Mouse (Mus musculus): ENCODE measurements around the gene Stac2. TPM values are rescaled to one million over a fixed set of nuclear protein-coding genes. Genes with fewer than 3 reads are reported as not detected.

The Stac2 gene
- total RNA-seq, 2 experiments from 2014 or later: 0.27 to 0.43 TPM

DNA sequence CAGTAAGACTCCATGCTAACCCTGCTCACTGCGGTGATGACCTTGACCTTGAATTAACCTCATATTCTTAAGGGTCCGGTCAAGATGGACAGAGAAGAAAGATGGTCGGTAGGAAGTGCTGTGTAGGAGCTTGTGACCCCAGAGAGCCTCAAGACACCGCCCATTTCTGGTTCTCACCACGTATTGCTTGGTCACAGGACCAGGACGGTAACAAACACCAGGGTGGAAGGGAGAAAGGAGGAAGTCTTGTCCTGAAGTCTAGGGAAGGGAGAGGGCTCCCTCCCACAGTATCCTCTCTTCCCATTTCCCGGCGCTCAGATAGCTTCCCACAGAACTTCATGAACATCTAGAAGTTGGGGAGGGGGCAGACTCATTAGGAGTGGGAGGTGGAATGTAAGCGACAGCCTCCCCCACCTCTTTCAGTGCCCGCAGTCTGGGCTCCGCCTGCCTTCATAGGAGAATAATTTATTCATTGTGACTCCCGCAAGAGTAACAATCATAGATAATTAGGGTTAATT is 1.6 kb downstream of the Stac2 start:
- intact Hi-C loops (cut with DNase I): no loop called here
- no peak for DNase-seq

DNA sequence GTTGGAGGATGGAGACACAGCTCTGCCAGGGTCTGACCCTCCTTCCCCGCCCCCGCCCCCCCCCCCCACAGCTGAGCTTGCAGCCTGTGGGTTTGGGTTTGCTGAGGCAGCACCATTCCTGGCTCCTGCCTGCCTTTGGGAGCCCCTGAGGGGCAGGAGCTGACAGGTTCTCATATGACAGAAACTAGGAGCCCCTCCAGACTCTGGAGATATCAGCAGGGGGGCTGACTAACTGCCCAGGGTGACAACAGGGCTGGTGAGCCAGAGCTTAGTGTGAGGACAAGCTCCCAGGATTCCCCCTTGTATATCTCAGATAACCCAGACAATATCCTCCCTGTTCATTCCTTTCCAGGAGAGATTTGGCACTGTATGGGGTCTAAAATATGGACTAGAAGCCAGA is 2.3 kb downstream of the Stac2 start:
- DNase-seq: no peak
- intact Hi-C loops (cut with DNase I): no loop called here

- intact Hi-C loops (cut with DNase I): no loop called here
- no peak for DNase-seq
These were observed 2.8 kb downstream of the Stac2 start for GRCm38 (mm10) chr11:98050520-98050815.

DNA sequence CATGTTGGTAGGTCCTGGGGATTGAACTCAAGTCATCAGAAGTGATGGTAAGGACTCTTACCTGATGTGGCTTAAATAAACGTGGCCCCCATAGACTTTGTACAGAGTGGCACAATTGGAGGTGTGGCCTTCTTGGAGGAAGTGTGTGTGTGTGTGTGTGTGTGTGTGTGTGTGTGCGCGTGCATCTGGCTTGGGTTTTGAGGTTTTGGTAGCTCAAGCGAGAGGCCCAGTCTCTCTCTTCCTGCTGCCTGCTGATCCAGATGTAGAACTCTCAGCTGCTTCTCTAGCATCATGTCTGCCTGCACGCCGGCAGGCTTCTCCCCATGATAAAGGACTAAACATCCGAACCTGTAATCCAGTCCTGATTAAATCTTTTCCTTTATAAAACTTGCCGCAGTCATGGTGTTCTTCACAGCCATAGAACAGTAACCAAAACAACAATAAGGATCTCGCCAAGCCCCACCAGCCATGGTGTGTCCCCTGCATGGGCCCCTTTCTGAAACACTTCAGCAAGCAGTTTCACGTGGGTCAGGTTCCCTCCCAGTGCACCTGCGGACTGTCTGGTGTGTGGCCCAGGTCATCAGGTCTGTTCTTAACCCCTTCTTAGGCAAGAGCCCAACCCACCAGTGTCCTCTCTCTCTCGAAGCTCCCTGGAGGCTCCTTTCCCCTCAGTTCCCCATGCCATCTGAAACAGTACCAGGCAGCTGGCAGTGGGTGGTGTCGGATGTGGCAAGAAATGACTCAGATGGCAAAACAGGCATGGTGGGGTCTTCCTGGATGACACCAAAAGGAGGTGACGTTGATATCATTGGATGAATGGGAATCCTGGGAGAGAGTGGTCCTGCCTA is 3.4 kb downstream of the Stac2 start:
- intact Hi-C loops (cut with DNase I): no loop called here
- DNase-seq: no peak

DNA sequence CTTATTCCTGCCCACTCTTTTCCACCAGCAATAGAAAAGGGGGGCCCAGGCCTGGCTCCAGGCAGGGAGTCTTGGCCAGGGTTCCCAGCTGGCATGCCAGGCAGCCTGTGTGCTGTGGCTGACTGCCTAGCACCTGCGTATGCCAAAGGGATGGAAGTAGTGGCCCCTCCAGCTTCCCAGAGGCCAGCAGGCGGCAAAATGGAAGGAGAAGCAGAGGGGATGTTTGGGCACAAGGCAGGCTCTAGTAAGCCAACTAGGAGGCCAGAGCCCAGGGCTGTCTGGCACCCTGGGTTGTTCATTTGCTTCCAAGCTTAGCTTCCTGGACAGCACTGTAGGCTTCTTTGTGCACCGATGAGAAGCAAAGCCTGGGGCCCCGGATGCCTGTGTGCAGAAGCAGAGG is 5.5 kb downstream of the Stac2 start:
- intact Hi-C loops (cut with DNase I): no loop called here
- DNase-seq: peak; percentile 42 to 69

DNA sequence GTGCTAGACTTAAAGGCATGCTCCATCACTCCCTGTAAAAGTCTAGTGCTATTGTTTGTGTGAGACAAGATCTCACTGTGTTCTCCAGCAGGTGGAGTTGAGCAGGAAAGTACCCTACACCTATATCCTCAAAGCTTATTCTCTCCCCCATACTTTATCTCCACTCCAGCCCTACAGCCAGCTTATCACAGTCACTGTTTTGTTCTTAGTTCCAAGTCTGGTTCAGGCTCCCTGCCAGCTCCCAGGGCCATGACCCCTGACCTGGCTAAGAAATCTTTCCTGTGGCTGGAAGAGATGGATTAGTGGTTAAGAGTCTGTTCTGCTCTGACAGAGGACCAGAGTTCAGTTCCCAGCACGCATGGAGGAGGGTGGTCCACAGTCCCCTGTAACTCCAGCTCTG is 6.8 kb downstream of the Stac2 start:
- intact Hi-C loops (cut with DNase I): no loop called here
- no peak for DNase-seq

DNA sequence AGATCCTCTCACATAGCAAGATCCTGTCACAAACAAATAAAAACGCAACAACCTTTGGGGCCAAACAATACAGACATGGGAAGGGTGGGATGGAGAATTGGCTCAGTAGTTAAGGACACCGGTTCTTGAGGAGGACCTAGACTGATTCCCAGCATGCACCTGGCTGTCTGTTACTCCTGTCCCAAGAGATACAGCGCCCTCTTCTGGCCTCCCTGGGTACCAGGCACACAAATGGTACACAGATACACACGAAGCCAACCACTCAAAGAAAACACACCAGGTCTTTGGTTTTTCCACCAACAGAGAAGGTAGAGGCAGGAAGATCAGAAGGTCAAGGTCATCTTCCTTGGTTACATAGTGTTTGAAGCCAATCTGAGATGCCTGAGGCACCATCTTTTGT is 7.7 kb downstream of the Stac2 start:
- intact Hi-C loops (cut with DNase I): no loop called here
- no peak for DNase-seq

DNA sequence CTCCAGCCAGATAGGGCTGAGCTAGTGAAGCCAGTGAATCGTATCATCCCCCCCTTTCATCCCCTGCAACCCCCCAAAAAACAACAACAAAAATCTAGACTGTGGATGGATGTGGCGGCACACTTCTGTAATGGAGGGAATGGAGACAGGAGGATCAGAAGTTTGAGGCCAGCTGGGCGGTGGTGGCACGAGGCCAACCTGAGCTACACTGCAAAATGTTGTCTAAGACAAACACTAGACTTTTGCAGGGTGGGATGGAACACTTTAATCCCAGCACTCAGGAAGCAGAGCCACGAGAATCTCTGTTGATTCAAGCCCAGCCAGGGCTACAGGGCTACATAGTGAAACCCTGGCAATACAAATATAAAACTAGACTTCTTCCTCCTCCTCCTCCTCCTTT is 9.2 kb downstream of the Stac2 start:
- intact Hi-C loops (cut with DNase I): no loop called here
- no peak for DNase-seq

GRCm38 (mm10) chr11:98042741-98043140 is 10.5 kb downstream of the Stac2 start:
- intact Hi-C loops (cut with DNase I): no loop called here
- no peak for DNase-seq

- no peak for DNase-seq
- intact Hi-C loops (cut with DNase I): no loop called here
These were observed 12.3 kb downstream of the Stac2 start for GRCm38 (mm10) chr11:98040975-98041374.

- intact Hi-C loops (cut with DNase I): no loop called here
These were observed 15.4 kb downstream of the Stac2 start for GRCm38 (mm10) chr11:98037871-98038270.

GRCm38 (mm10) chr11:98035977-98036377 is 17.3 kb downstream of the Stac2 start:
- intact Hi-C loops (cut with DNase I): no loop called here
- DNase-seq: peak; percentile 52 to 64

More at GRCm38 (mm10) chr11:98037871-98038270, 15.4 kb downstream of the Stac2 start:
- no peak for DNase-seq

- intact Hi-C loops (cut with DNase I): loop anchor here (5.0 kb wide), 2 partner anchors 112 to 167 kb away; partner anchors contain the start of gene Cdk12
- DNase-seq: no peak
These were observed 18.4 kb downstream of the Stac2 start for GRCm38 (mm10) chr11:98034840-98035239.

DNA sequence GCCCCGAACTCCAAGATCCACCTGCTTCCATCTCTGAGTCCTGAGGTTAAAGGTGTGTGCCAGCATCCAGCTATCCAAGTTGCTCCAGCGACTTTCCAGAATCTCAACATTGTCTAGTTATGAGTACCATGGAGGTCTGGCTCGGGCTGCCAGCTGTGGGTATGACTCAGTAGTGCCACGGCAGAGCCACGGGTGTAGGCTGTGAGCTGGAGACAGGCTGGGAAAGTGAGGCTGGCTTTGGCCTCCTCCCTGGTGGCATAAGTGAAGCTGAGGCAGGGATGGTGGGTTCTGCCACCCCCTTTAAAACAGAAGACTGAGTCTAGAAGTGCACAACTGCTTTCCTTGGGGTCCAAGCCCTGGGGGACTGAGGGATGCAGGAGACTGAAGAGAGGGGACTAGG is 19.2 kb downstream of the Stac2 start:
- DNase-seq: no peak
- intact Hi-C loops (cut with DNase I): loop anchor here (5.0 kb wide), 2 partner anchors 113 to 168 kb away; partner anchors contain the start of gene Cdk12

DNA sequence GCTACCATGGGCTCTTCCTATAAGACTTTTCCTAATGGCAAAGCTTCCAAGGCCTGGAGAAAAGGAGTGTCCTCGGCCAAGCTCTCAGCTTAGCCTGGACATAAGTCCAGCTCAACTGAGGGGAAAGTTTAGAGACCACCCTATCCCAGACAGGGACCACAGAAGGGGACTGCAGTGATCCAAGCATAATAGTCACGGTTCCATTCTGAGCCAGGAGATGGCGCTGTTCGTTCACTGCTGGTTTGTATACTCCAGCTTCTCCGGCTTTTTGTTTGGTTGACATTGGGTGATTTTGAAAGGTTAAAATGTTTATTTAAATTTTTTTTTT is 21.9 kb downstream of the Stac2 start:
- intact Hi-C loops (cut with DNase I): loop anchor here (1.0 to 5.0 kb wide), 3 partner anchors 44 to 171 kb away; partner anchors contain the start of gene Cdk12
- DNase-seq: peak; percentile 79 to 89

DNA sequence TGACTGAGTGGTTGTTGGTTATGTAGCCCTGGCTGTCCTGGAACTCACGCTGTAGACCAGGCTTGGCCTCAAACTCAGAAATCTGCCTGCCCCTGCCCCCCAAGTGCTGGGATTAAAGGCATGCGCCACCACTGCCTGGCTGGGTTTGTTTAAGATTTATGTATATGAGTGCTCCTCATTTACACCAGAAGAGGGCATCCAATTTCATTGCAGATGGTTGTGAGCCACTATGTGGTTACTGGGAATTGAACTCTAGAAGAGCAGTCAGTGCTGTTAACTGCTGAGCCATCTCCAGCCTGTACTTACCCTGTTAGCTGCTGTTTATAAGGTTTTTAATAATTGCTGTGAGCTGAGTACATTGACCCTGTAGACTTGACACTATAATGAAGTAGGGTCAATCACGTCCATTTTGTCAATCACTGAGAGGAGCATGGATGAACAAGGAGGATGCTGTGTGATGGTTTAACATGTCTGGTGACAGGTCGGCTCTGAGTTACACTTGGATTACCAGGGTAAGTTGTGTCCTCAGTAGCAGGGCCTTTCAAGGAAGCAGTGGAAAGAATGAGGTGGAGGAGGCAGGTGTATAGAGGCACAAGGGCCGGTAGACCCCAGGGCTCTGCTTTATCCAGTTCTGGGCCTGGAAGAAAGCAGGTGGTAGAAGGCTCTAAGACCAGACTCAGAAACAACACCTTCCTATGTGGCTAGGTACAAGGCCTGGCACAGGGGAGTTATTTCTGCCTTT is 22.4 kb downstream of the Stac2 start:
- DNase-seq: no peak
- intact Hi-C loops (cut with DNase I): loop anchor here (1.0 to 5.0 kb wide), 3 partner anchors 44 to 171 kb away; partner anchors contain the start of gene Cdk12

GRCm38 (mm10) chr11:98027785-98028184 is 25.5 kb downstream of the Stac2 start:
- DNase-seq: no peak
- intact Hi-C loops (cut with DNase I): no loop called here

DNA sequence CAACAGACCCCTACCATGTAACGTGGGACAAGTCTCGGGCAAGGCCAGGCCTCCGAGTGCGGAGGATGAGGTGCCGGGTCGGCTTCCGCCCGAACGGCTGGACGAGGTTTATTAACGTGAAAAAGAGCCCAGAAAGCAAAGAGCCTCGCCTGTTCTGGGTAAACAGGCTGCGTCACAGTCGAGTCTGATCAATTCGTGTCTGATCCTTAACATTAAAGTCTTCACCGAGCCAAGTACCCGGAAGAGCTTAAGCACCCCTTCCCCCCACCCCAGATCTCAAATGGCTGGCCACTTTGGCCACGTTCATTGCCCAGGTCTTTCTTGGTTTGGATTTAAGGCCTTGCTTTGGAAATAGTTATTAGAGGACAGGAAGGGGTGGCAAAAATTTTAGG is 26.0 kb downstream of the Stac2 start:
- no peak for DNase-seq
- intact Hi-C loops (cut with DNase I): no loop called here

- DNase-seq: peak; percentile 91 to 95
- intact Hi-C loops (cut with DNase I): no loop called here
These were observed 26.5 kb downstream of the Stac2 start, which contains the start of gene Rpl19 for GRCm38 (mm10) chr11:98026570-98027296. Gene Rpl19 (plus strand): TSS chr11:98026710.

DNA sequence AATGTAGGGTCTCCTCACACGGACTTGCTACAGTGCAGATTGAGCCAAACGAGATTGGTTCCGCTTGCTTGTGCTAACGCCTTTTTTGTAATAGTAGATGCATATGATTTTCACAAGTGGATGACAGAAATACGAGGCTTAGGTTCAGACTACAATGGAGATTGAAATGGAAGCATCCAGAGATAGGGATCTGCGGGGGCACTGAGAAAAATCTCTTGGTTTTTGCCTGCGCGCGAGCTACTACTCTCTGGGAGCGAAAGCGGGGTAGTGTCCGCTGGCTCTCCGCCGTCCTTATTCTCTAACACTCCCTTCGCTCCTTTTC is 27.1 kb downstream of the Stac2 start:
- intact Hi-C loops (cut with DNase I): no loop called here
- no peak for DNase-seq

GRCm38 (mm10) chr11:98024516-98024915 is 28.7 kb downstream of the Stac2 start:
- DNase-seq: no peak
- intact Hi-C loops (cut with DNase I): no loop called here

Data from heart, postnatal 14 days (tissue).